Mouse (Mus musculus) thymus, adult 2 months (tissue): ENCODE data around the gene Prkn.

Source experiments
- CTCF ChIP-seq: fragments of 200-500 bp; IDR thresholded peaks from 2 replicates; pipeline ENCODE4 v1.5.1; 2012; ENCODE audit warnings: mild to moderate bottlenecking, control low read depth, low read length, moderate library complexity, borderline replicate concordance; ENCODE audit not compliant: control insufficient read depth, poor library complexity, insufficient read depth; ENCODE audit errors: extremely low read depth
- POLR2A ChIP-seq: fragments of 200-500 bp; IDR thresholded peaks from 2 replicates; pipeline ENCODE4 v1.6.1; 2012; ENCODE audit warnings: mild to moderate bottlenecking, low read length, control low read depth, moderate library complexity; ENCODE audit not compliant: control insufficient read depth, poor library complexity, insufficient read depth; ENCODE audit errors: extremely low read depth

- TF ChIP-seq CTCF (no peak), POLR2A (no peak)
These were observed 1072.7 kb downstream of the Prkn start for GRCm38 (mm10) chr17:11912872-11913365.
